Mouse (Mus musculus) spleen, adult 2 months (tissue): ENCODE measurements around the gene Zbp1.

Experiments
- CTCF ChIP-seq: fragments of 200-500 bp; IDR thresholded peaks from 2 replicates; pipeline ENCODE4 v1.5.1; 2011; ENCODE audit warnings: mild to moderate bottlenecking, inconsistent platforms; ENCODE audit not compliant: insufficient read depth, insufficient read length, insufficient replicate concordance; ENCODE audit errors: extremely low read depth
- POLR2A ChIP-seq: fragments of 200-500 bp; IDR thresholded peaks from 2 replicates; pipeline ENCODE4 v1.6.1; 2011; ENCODE audit warnings: low read depth, low read length, inconsistent platforms

- TF ChIP-seq CTCF (no peak), POLR2A (no peak)
These were observed 61.3 kb downstream of the Zbp1 start for GRCm38 (mm10) chr2:173157376-173157775.
